Mouse (Mus musculus) embryonic facial prominence, embryonic 12.5 days (tissue): Measurements from ENCODE around the gene Prkce. TPM values are rescaled to one million over a fixed set of nuclear protein-coding genes. Genes with fewer than 3 reads are reported as not detected.

ENCODE experiments used
- ATAC-seq: fragments of 200-750 bp; cut with Nextera tagmentation; 2 replicates; pipeline ENCODE4 v1.8.0; 2017; ENCODE audit not compliant: insufficient number of reproducible peaks, insufficient read depth, low FRiP score, low TSS enrichment
- H3K27ac ChIP-seq: fragments of 300-500 bp; sonication (generic); 2 replicates; pipeline ENCODE4 v1.5.1; 2016; ENCODE audit warnings: mild to moderate bottlenecking
- H3K27me3 ChIP-seq: fragments of 300-500 bp; sonication (generic); 2 replicates; pipeline ENCODE4 v1.6.1; 2016; ENCODE audit warnings: mild to moderate bottlenecking, moderate library complexity
- H3K36me3 ChIP-seq: fragments of 300-500 bp; sonication (generic); 2 replicates; pipeline ENCODE4 v1.6.1; 2016; ENCODE audit warnings: mild to moderate bottlenecking
- H3K4me1 ChIP-seq: fragments of 300-500 bp; sonication (generic); 2 replicates; pipeline ENCODE4 v1.6.1; 2016
- H3K4me2 ChIP-seq: fragments of 300-500 bp; sonication (generic); replicated peaks from 2 replicates; pipeline ENCODE4 v1.6.1; 2016; ENCODE audit warnings: mild to moderate bottlenecking, moderate library complexity
- H3K4me3 ChIP-seq: fragments of 300-500 bp; sonication (generic); 2 replicates; pipeline ENCODE4 v1.5.1; 2016; ENCODE audit warnings: mild to moderate bottlenecking
- H3K9ac ChIP-seq: fragments of 300-500 bp; sonication (generic); 2 replicates; pipeline ENCODE4 v1.6.1; 2016; ENCODE audit warnings: mild to moderate bottlenecking, moderate library complexity
- H3K9me3 ChIP-seq: fragments of 300-500 bp; sonication (generic); 2 replicates; pipeline ENCODE4 v1.6.1; 2016; ENCODE audit warnings: mild to moderate bottlenecking, moderate library complexity
- whole genome bisulfite sequencing: fragments of 180-500 bp; shearing (Covaris S2); methylation state at CpG from one replicate; pipeline ENCODE4 v1.1.7; 2016; 5-methylcytosine and 5-hydroxymethylcytosine counted together
- polyA plus RNA-seq: library from polyadenylated mRNA; unstranded; fragments of >200 nt; fragmentation: Nextera tagmentation; extraction: Ambion mirVana; gene quantifications from 2 replicates; pipeline ENCODE4 v1.2.1, GENCODE M21; 2016

Gene Prkce
- polyA plus RNA-seq, 1 experiment from 2014 or later = 9.8 TPM

DNA sequence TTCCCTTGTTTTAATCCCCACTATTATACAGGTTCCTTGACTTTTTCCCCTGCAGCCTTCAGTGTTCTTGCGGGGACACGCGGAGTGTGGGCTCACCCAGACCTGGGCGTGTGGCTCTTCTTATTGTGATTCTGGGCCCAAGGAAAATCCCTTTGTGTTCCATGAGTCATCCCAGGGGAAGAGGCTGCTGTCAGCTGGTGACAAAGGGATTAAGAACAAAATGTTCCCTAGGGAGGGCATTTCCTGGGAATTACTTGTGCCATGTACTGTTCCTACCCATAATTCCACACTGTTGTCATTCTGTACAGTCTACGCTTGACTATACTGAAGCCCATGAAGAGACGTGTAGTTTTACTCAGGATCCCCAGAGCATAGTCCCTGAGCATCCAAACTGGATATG lies 10.6 kb upstream of the Prkce start:
- 79% methylated on average over 6 of the region's 6 CpGs for WGBS
- no peaks in the 10 kb centered on the region for H3K9me3 ChIP-seq
- no peaks in the 10 kb centered on the region for H3K4me1 ChIP-seq
- H3K4me2 ChIP-seq = no peak overlapping the region
- H3K27ac ChIP-seq = no peak overlapping the region
- no peak overlapping the region for H3K4me3 ChIP-seq
- no peak for ATAC-seq
- H3K27me3 ChIP-seq = no peaks in the 10 kb centered on the region
- no peak overlapping the region for H3K9ac ChIP-seq
- H3K36me3 ChIP-seq = no peaks in the 10 kb centered on the region

DNA sequence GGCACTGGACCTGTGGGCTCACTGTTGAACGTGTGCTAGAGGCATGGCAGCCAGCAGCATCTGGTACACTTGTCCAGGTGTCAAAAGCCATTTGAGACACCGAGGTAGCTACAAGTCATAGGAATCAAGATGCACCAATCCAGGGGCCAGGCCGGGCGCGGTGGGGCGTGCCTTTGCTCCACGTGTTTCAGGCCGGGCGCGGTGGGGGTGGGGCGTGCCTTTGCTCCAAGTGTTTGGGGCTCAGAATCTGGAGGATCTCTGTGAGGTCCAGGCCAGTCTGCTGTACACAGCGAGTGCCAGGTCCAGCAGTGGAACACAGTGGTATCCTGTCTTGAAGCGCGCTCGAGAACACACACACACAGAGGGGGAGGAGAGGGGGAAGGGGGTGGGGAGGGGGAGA lies 4.9 kb upstream of the Prkce start:
- Histone ChIP-seq H3K9ac (no peak overlapping the region), H3K27ac (no peak overlapping the region), H3K4me2 (no peak overlapping the region), H3K4me1 (0 out of 2 replicates have a peak, but pooled peaks cover 7% of the 10 kb centered on the region), H3K4me3 (no peak overlapping the region), H3K9me3 (no peaks in the 10 kb centered on the region), H3K36me3 (no peaks in the 10 kb centered on the region), H3K27me3 (no peaks in the 10 kb centered on the region)
- no peak for ATAC-seq
- WGBS = 52% methylated on average over 15 of the region's 15 CpGs

GRCm38 (mm10) chr17:86164416-86164815 lies 3.2 kb upstream of the Prkce start:
- H3K4me2 ChIP-seq = no peak overlapping the region
- no peaks in the 10 kb centered on the region for H3K36me3 ChIP-seq
- H3K9ac ChIP-seq = no peak overlapping the region
- no peak overlapping the region for H3K4me3 ChIP-seq
- no peak overlapping the region for H3K27ac ChIP-seq
- H3K27me3 ChIP-seq = no peaks in the 10 kb centered on the region
- ATAC-seq = no peak
- H3K9me3 ChIP-seq = no peaks in the 10 kb centered on the region
- WGBS = 76% methylated on average over 7 of the region's 7 CpGs
- H3K4me1 ChIP-seq = peaks cover 15% of the 10 kb centered on the region

DNA sequence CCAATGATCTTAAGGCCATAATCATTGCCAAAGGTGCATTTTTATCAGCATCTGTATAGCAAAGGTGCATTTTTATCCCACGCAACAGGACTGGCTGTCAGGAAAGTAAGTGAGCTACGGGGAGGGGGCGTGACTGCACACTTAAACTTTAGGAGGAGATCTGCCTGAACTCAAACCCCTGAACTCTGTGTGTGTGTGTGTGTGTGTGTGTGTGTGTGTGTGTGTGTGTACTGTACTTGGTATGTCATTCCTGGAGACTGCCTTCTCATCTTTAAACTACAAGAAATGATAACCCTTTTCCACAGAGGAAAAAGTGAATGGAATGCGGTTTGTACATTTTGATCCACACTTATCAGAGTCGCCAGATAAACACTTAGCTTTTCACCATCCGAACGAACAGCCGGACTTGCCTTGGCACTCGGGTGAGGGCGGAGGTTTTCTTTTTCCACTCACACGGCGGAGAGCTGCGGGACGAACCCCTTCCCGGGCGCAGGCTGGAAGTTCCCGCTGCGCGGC lies 1.5 kb upstream of the Prkce start:
- H3K4me1 ChIP-seq = peaks cover 28% of the 10 kb centered on the region
- H3K27me3 ChIP-seq = no peaks in the 10 kb centered on the region
- WGBS = 1% methylated on average over 19 of the region's 19 CpGs
- ATAC-seq = no peak
- H3K9ac ChIP-seq = peak overlapping the region; percentile 80
- H3K9me3 ChIP-seq = no peaks in the 10 kb centered on the region
- no peaks in the 10 kb centered on the region for H3K36me3 ChIP-seq
- peak overlapping the region; percentile 92 for H3K4me2 ChIP-seq
- H3K4me3 ChIP-seq = peak overlapping the region; percentile 73
- peak overlapping the region; percentile 97 for H3K27ac ChIP-seq

GRCm38 (mm10) chr17:86166567-86167319 lies 842 bp upstream of the Prkce start:
- peak overlapping the region; percentile 97 for H3K27ac ChIP-seq
- H3K36me3 ChIP-seq = no peaks in the 10 kb centered on the region
- ATAC-seq = peak; percentile 59
- no peaks in the 10 kb centered on the region for H3K27me3 ChIP-seq
- H3K9me3 ChIP-seq = no peaks in the 10 kb centered on the region
- H3K4me3 ChIP-seq = peak overlapping the region; percentile 73
- WGBS = under 1% methylated on average over 46 of the region's 46 CpGs
- H3K9ac ChIP-seq = peak overlapping the region; percentile 80
- peak overlapping the region; percentile 92 for H3K4me2 ChIP-seq
- H3K4me1 ChIP-seq = peaks cover 28% of the 10 kb centered on the region

DNA sequence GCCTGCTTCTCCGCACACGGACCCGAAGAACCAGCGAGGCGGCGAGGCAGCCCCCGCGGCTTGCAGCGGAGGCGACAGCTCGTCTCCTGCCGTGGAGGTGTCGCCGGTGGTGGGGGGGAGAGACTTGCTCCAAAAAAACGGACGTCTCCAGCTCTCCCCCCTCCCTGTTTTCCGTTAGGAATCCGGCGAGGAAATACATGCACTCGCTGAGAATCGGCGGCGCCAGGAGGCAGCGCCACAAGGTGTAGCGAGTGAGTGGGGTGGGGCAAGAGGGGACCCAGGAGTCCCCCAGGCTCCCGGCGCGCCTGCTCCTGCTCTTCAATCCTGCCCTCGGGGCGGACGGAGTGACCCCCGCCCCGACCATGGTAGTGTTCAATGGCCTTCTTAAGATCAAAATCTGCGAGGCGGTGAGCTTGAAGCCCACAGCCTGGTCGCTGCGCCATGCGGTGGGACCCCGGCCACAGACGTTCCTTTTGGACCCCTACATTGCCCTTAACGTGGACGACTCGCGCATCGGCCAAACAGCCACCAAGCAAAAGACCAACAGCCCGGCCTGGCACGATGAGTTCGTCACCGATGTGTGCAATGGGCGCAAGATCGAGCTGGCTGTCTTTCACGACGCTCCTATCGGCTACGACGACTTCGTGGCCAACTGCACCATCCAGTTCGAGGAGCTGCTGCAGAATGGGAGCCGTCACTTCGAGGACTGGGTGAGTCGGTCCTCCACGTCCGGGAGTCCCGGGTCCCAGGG lies 821 bp downstream of the Prkce start:
- no peaks in the 10 kb centered on the region for H3K36me3 ChIP-seq
- H3K9ac ChIP-seq = peak overlapping the region; percentile 80
- no peak for ATAC-seq
- under 1% methylated on average over 64 of the region's 64 CpGs for WGBS
- peaks cover 28% of the 10 kb centered on the region for H3K4me1 ChIP-seq
- H3K9me3 ChIP-seq = no peaks in the 10 kb centered on the region
- H3K4me2 ChIP-seq = peak overlapping the region; percentile 92
- peak overlapping the region; percentile 73 for H3K4me3 ChIP-seq
- H3K27ac ChIP-seq = peak overlapping the region; percentile 97
- H3K27me3 ChIP-seq = no peaks in the 10 kb centered on the region

DNA sequence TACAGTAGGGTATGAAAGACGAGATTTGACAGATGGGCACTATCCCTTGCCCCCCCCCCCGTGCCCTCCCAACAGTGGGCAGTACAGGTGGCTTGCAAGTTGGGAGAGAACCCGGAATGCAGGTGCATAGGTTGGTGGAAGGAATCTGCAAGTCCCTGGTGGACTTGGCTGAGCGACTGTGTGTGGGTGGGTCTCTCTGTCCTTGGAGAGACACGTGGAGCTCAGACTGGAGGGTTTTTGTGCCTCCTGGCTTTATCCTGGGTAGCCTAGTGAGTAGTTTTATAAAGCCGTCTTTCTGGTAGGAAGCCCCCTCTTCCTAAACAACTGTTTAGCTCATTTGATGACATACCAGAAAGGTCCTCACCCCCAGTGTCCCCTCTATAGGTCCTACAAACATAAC lies 1.5 kb downstream of the Prkce start:
- Histone ChIP-seq H3K9me3 (no peaks in the 10 kb centered on the region), H3K36me3 (no peaks in the 10 kb centered on the region), H3K4me2 (peak overlapping the region; percentile 92), H3K9ac (peak overlapping the region; percentile 80), H3K27ac (no peak overlapping the region), H3K4me1 (peaks cover 28% of the 10 kb centered on the region), H3K4me3 (peak overlapping the region; percentile 73), H3K27me3 (peaks cover under 1% of the 10 kb centered on the region; the same call in 1 of the 2 replicates)
- no peak for ATAC-seq
- WGBS = 12% methylated on average over 6 of the region's 6 CpGs

- H3K36me3 ChIP-seq = no peaks in the 10 kb centered on the region
- peaks cover 3% of the 10 kb centered on the region; the same call in 1 of the 2 replicates for H3K27me3 ChIP-seq
- no peak overlapping the region for H3K27ac ChIP-seq
- ATAC-seq = no peak
- peak overlapping the region; percentile 92 for H3K4me2 ChIP-seq
- H3K4me3 ChIP-seq = peak overlapping the region; percentile 73
- no peaks in the 10 kb centered on the region for H3K9me3 ChIP-seq
- WGBS = 68% methylated on average over 9 of the region's 9 CpGs
- no peak overlapping the region for H3K9ac ChIP-seq
- H3K4me1 ChIP-seq = peaks cover 22% of the 10 kb centered on the region
Measured at GRCm38 (mm10) chr17:86170164-86170958, 2.8 kb downstream of the Prkce start.

- no peak overlapping the region for H3K9ac ChIP-seq
- H3K4me2 ChIP-seq = no peak overlapping the region
- H3K27me3 ChIP-seq = peaks cover 3% of the 10 kb centered on the region; the same call in 1 of the 2 replicates
- H3K27ac ChIP-seq = no peak overlapping the region
- no peaks in the 10 kb centered on the region for H3K9me3 ChIP-seq
- peaks cover 22% of the 10 kb centered on the region for H3K4me1 ChIP-seq
- ATAC-seq = no peak
- no peaks in the 10 kb centered on the region for H3K36me3 ChIP-seq
- WGBS = 41% methylated on average over 9 of the region's 9 CpGs
- H3K4me3 ChIP-seq = no peak overlapping the region
Measured at GRCm38 (mm10) chr17:86175516-86175915, 7.9 kb downstream of the Prkce start.

GRCm38 (mm10) chr17:86176722-86177121 lies 9.1 kb downstream of the Prkce start:
- Histone ChIP-seq H3K4me3 (no peak overlapping the region), H3K27me3 (peaks cover 3% of the 10 kb centered on the region; the same call in 1 of the 2 replicates), H3K27ac (no peak overlapping the region), H3K36me3 (no peaks in the 10 kb centered on the region), H3K4me1 (peaks cover 19% of the 10 kb centered on the region), H3K9me3 (no peaks in the 10 kb centered on the region), H3K9ac (no peak overlapping the region), H3K4me2 (no peak overlapping the region)
- no peak for ATAC-seq
- 80% methylated on average over 7 of the region's 7 CpGs for WGBS

GRCm38 (mm10) chr17:86183788-86184187 lies 16.2 kb downstream of the Prkce start:
- no peaks in the 10 kb centered on the region for H3K27me3 ChIP-seq
- H3K9ac ChIP-seq = no peak overlapping the region
- H3K4me2 ChIP-seq = no peak overlapping the region
- H3K4me3 ChIP-seq = no peak overlapping the region
- H3K4me1 ChIP-seq = peaks cover 12% of the 10 kb centered on the region; the same call in 1 of the 2 replicates
- ATAC-seq = no peak
- WGBS = 30% methylated on average over 2 of the region's 2 CpGs
- H3K9me3 ChIP-seq = no peaks in the 10 kb centered on the region
- H3K36me3 ChIP-seq = no peaks in the 10 kb centered on the region
- no peak overlapping the region for H3K27ac ChIP-seq
